Mouse (Mus musculus): ENCODE measurements around the gene Krt12. TPM values are rescaled to one million over a fixed set of nuclear protein-coding genes. Genes with fewer than 3 reads are reported as not detected.

The Krt12 gene
- polyA plus RNA-seq, 1 experiment from 2014 or later, result not detected

Other genes with a start within 250 kb of the Krt12 start
- 352 and 394 TPM in 2 replicates for gene Smarce1, start 191.2 kb downstream of the Krt12 start, polyA plus RNA-seq (2016; fragmentation: Nextera tagmentation; extraction: Ambion mirVana)
- gene Krt222, start 178.2 kb downstream of the Krt12 start, polyA plus RNA-seq (2016; fragmentation: Nextera tagmentation; extraction: Ambion mirVana), result 0.20 and 0.25 TPM in 2 replicates
- 0.23 TPM in 1 of 2 replicates, not detected in the other for gene Krt24, start 137.0 kb downstream of the Krt12 start, polyA plus RNA-seq (2016; fragmentation: Nextera tagmentation; extraction: Ambion mirVana)
- gene Krt25, start 99.3 kb downstream of the Krt12 start, polyA plus RNA-seq (2016; fragmentation: Nextera tagmentation; extraction: Ambion mirVana), result not detected in 2 replicates
- gene Krt26, start 84.3 kb downstream of the Krt12 start, polyA plus RNA-seq (2016; fragmentation: Nextera tagmentation; extraction: Ambion mirVana), result not detected in 2 replicates
- not detected in 2 replicates for gene Krt27, start 71.2 kb downstream of the Krt12 start, polyA plus RNA-seq (2016; fragmentation: Nextera tagmentation; extraction: Ambion mirVana)
- 0.11 and 0.20 TPM in 2 replicates for gene Krt28, start 47.4 kb downstream of the Krt12 start, polyA plus RNA-seq (2016; fragmentation: Nextera tagmentation; extraction: Ambion mirVana)
- 18.7 and 20.5 TPM in 2 replicates for gene Krt10, start 32.9 kb downstream of the Krt12 start, polyA plus RNA-seq (2016; fragmentation: Nextera tagmentation; extraction: Ambion mirVana)
- 0.26 and 0.59 TPM in 2 replicates for gene Krt20, start 15.9 kb upstream of the Krt12 start, polyA plus RNA-seq (2016; fragmentation: Nextera tagmentation; extraction: Ambion mirVana)
- gene Krt23, start 70.9 kb upstream of the Krt12 start, polyA plus RNA-seq (2016; fragmentation: Nextera tagmentation; extraction: Ambion mirVana), result 0.81 and 1.4 TPM in 2 replicates
- 0.16 and 0.20 TPM in 2 replicates for gene Krt39, start 99.1 kb upstream of the Krt12 start, polyA plus RNA-seq (2016; fragmentation: Nextera tagmentation; extraction: Ambion mirVana)
- gene Krt40, start 120.9 kb upstream of the Krt12 start, polyA plus RNA-seq (2016; fragmentation: Nextera tagmentation; extraction: Ambion mirVana), result not detected in 2 replicates
- gene Krtap3-3, start 128.6 kb upstream of the Krt12 start, polyA plus RNA-seq (2016; fragmentation: Nextera tagmentation; extraction: Ambion mirVana), result not detected in 2 replicates
- not detected in 2 replicates for gene Krtap3-2, start 134.6 kb upstream of the Krt12 start, polyA plus RNA-seq (2016; fragmentation: Nextera tagmentation; extraction: Ambion mirVana)
- gene Gm11939, start 137.2 kb upstream of the Krt12 start, polyA plus RNA-seq (2016; fragmentation: Nextera tagmentation; extraction: Ambion mirVana), result not detected in 2 replicates
- not detected in 2 replicates for gene Krtap3-1, start 144.4 kb upstream of the Krt12 start, polyA plus RNA-seq (2016; fragmentation: Nextera tagmentation; extraction: Ambion mirVana)
- gene Krtap1-5, start 158.8 kb upstream of the Krt12 start, polyA plus RNA-seq (2016; fragmentation: Nextera tagmentation; extraction: Ambion mirVana), result not detected in 2 replicates
- gene Krtap1-4, start 161.4 kb upstream of the Krt12 start, polyA plus RNA-seq (2016; fragmentation: Nextera tagmentation; extraction: Ambion mirVana), result not detected in 2 replicates
- gene Krtap1-3, start 169.1 kb upstream of the Krt12 start, polyA plus RNA-seq (2016; fragmentation: Nextera tagmentation; extraction: Ambion mirVana), result not detected in 2 replicates
- not detected in 2 replicates for gene Krtap9-3, start 175.8 kb upstream of the Krt12 start, polyA plus RNA-seq (2016; fragmentation: Nextera tagmentation; extraction: Ambion mirVana)
- not detected in 2 replicates for gene Gm11938, start 181.0 kb upstream of the Krt12 start, polyA plus RNA-seq (2016; fragmentation: Nextera tagmentation; extraction: Ambion mirVana)
- not detected in 2 replicates for gene Gm11937, start 187.9 kb upstream of the Krt12 start, polyA plus RNA-seq (2016; fragmentation: Nextera tagmentation; extraction: Ambion mirVana)
- not detected in 2 replicates for gene Krtap2-4, start 192.6 kb upstream of the Krt12 start, polyA plus RNA-seq (2016; fragmentation: Nextera tagmentation; extraction: Ambion mirVana)
- gene Gm11562, start 198.2 kb upstream of the Krt12 start, polyA plus RNA-seq (2016; fragmentation: Nextera tagmentation; extraction: Ambion mirVana), result not detected in 2 replicates
- gene Krtap4-1, start 206.0 kb upstream of the Krt12 start, polyA plus RNA-seq (2016; fragmentation: Nextera tagmentation; extraction: Ambion mirVana), result not detected in 2 replicates
- gene Krtap4-2, start 212.8 kb upstream of the Krt12 start, polyA plus RNA-seq (2016; fragmentation: Nextera tagmentation; extraction: Ambion mirVana), result not detected in 2 replicates
- gene Krtap4-7, start 221.8 kb upstream of the Krt12 start, polyA plus RNA-seq (2016; fragmentation: Nextera tagmentation; extraction: Ambion mirVana), result not detected in 2 replicates
- gene Gm11555, start 228.0 kb upstream of the Krt12 start, polyA plus RNA-seq (2016; fragmentation: Nextera tagmentation; extraction: Ambion mirVana), result not detected in 2 replicates
- not detected in 2 replicates for gene Gm11563, start 236.7 kb upstream of the Krt12 start, polyA plus RNA-seq (2016; fragmentation: Nextera tagmentation; extraction: Ambion mirVana)
- gene Krtap4-6, start 243.7 kb upstream of the Krt12 start, polyA plus RNA-seq (2016; fragmentation: Nextera tagmentation; extraction: Ambion mirVana), result not detected in 2 replicates